Mouse (Mus musculus) spleen, adult 2 months (tissue): ENCODE data around the gene Ccdc63. TPM values are rescaled to one million over a fixed set of nuclear protein-coding genes. Genes with fewer than 3 reads are reported as not detected.

Experiments
- DNase-seq, 2 experiments: peaks; one replicate each; pipeline versions ENCODE4 v3.0.0 to v3.0.0-alpha.2; 2012 to 2021; ENCODE audit warnings: low spot score in 2 of 2, low read depth in 1 of 2
- H3K27ac ChIP-seq: fragments of 200-500 bp; 2 replicates; pipeline ENCODE4 v1.5.1; 2012; ENCODE audit warnings: low read length, inconsistent platforms; ENCODE audit not compliant: insufficient read depth
- H3K27me3 ChIP-seq: fragments of 200-500 bp; 2 replicates; pipeline ENCODE4 v1.6.1; 2012; ENCODE audit warnings: mild to moderate bottlenecking, moderate library complexity, low read length, inconsistent platforms; ENCODE audit not compliant: control insufficient read depth, insufficient read depth
- H3K36me3 ChIP-seq: fragments of 200-500 bp; 2 replicates; pipeline ENCODE4 v1.6.1; 2012; ENCODE audit warnings: mild to moderate bottlenecking, low read length, inconsistent platforms; ENCODE audit not compliant: control insufficient read depth, insufficient read depth
- H3K4me1 ChIP-seq: fragments of 200-500 bp; 2 replicates; pipeline ENCODE4 v1.6.1; 2011; ENCODE audit warnings: inconsistent platforms; ENCODE audit not compliant: control insufficient read depth, insufficient read depth, insufficient read length
- H3K4me3 ChIP-seq: fragments of 200-500 bp; 2 replicates; pipeline ENCODE4 v1.5.1; 2011; ENCODE audit warnings: mild to moderate bottlenecking, inconsistent platforms; ENCODE audit not compliant: insufficient read depth, insufficient read length; ENCODE audit errors: extremely low read depth
- CTCF ChIP-seq: fragments of 200-500 bp; IDR thresholded peaks from 2 replicates; pipeline ENCODE4 v1.5.1; 2011; ENCODE audit warnings: mild to moderate bottlenecking, inconsistent platforms; ENCODE audit not compliant: insufficient read depth, insufficient read length, insufficient replicate concordance; ENCODE audit errors: extremely low read depth
- POLR2A ChIP-seq: fragments of 200-500 bp; IDR thresholded peaks from 2 replicates; pipeline ENCODE4 v1.6.1; 2011; ENCODE audit warnings: low read depth, low read length, inconsistent platforms
- WGBS: fragments of 180-500 bp; shearing (Covaris S2); methylation state at CpG from one replicate; pipeline ENCODE4 v1.1.7; 2018; 5-methylcytosine and 5-hydroxymethylcytosine counted together
- polyA plus RNA-seq: library from polyadenylated mRNA; depleted of rRNA; stranded (reverse); fragments of >200 nt; gene quantifications from 2 replicates; pipeline ENCODE4 v1.2.3, GENCODE M21; 2012

The Ccdc63 gene
- polyA plus RNA-seq, 1 experiment: 0.16 TPM

DNA sequence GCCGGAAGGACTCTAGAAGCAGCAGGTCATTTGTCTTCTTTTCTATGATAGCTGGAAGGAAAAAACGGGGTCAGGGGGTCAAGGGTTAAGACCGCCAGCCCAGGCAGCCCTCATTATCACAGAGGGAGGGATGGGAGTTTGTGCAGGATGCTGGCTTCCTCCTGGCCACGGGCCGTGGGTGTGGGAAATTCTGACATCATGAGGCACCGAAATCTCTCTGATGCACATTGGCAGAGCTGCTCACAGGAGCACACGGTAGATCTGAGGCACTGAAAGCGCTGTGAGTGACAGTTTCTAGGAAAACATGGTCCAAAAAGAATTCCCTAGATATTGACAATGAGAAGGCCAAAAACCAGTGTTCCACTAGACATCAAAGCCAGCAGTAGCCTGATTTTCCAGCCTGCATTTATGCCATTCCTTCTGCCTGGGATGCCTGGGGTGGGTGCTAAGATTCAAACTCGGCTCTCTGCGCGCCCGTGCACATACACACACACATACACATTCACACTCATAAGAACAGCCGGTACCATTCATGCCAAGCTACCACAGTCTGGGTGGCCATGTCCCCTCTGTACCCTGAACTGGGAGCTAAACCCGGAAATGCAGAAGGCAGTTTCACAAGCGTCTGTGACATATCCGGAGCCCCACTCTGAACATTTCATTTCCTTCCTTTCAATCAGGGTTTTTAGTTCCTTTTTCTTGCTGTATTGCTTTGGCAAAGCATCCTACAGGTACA is 31.1 kb downstream of the Ccdc63 start:
- H3K27me3 ChIP-seq: no peaks in the 10 kb centered on the region
- H3K4me1 ChIP-seq: 0 out of 2 replicates have a peak, but pooled peaks cover 2% of the 10 kb centered on the region
- no peak for DNase-seq
- TF ChIP-seq CTCF (no peak), POLR2A (no peak)
- WGBS: 49% methylated on average over 16 of the region's 16 CpGs
- peak overlapping the region; percentile 22; the same call in 1 of the 2 replicates for H3K27ac ChIP-seq
- H3K36me3 ChIP-seq: no peaks in the 10 kb centered on the region
- H3K4me3 ChIP-seq: no peak overlapping the region

GRCm38 (mm10) chr5:122108104-122108503 is 32.5 kb downstream of the Ccdc63 start:
- H3K27ac ChIP-seq: no peak overlapping the region

DNA sequence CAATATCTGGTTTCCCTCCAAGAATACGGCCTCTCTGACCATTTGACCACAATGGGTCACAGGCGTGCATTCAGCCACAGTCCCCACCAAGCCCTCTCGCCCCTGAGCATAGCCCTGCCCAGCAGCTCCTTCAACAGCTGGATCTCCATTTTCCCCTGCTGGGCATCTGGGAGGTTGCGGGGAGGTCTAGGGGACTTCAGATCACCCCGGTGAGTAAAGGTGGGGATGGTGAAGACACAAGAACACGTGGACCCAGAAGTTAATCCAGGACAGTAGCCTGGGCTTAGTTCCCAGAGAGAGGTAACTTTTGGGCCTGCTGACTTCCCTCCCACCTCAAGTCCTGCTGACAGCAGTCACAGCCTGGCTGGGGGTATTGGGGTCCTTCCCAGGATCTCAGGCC is 34.4 kb downstream of the Ccdc63 start:
- Histone ChIP-seq H3K36me3 (no peaks in the 10 kb centered on the region), H3K4me3 (no peak overlapping the region), H3K4me1 (0 out of 2 replicates have a peak, but pooled peaks cover 2% of the 10 kb centered on the region), H3K27me3 (peaks cover 4% of the 10 kb centered on the region), H3K27ac (no peak overlapping the region)
- no peak for DNase-seq
- TF ChIP-seq POLR2A: no peak
- TF ChIP-seq CTCF: no peak
- WGBS: 83% methylated on average over 6 of the region's 6 CpGs

More at GRCm38 (mm10) chr5:122108104-122108503, 32.5 kb downstream of the Ccdc63 start:
- Histone ChIP-seq H3K36me3 (no peaks in the 10 kb centered on the region), H3K4me1 (0 out of 2 replicates have a peak, but pooled peaks cover 2% of the 10 kb centered on the region), H3K4me3 (no peak overlapping the region), H3K27me3 (0 out of 2 replicates have a peak, but pooled peaks cover under 1% of the 10 kb centered on the region)
- TF ChIP-seq POLR2A (no peak), CTCF (no peak)
- DNase-seq: no peak
- WGBS: 66% methylated on average over 6 of the region's 6 CpGs

DNA sequence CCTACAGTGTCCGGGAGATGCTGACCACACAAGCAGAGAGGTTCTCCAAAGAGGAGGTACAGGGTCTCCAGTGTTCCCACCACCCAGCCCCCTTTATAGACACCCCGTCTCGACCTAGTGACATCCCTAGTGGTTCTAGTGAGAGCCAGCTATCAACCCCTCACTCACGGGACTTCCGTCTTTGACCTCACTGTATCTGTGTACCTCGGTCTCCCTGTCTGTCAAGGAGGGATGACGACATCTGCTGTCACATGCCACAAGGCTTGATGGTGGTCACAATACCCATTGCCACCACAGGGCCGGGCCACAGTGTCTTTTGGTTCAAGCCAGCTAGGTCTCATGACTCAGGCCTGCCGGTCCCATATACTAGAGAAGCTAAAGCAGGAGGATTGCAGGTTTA is 35.6 kb downstream of the Ccdc63 start:
- no peak overlapping the region for H3K4me3 ChIP-seq
- peaks cover 4% of the 10 kb centered on the region for H3K27me3 ChIP-seq
- DNase-seq: no peak
- H3K27ac ChIP-seq: no peak overlapping the region
- H3K36me3 ChIP-seq: no peaks in the 10 kb centered on the region
- H3K4me1 ChIP-seq: 0 out of 2 replicates have a peak, but pooled peaks cover under 1% of the 10 kb centered on the region
- 90% methylated on average over 9 of the region's 9 CpGs for WGBS
- TF ChIP-seq CTCF (no peak), POLR2A (no peak)

GRCm38 (mm10) chr5:122104201-122104600 is 36.4 kb downstream of the Ccdc63 start:
- 8% methylated on average over 2 of the region's 2 CpGs for WGBS
- DNase-seq: peak in 1 of 2 experiments; percentile 48

DNA sequence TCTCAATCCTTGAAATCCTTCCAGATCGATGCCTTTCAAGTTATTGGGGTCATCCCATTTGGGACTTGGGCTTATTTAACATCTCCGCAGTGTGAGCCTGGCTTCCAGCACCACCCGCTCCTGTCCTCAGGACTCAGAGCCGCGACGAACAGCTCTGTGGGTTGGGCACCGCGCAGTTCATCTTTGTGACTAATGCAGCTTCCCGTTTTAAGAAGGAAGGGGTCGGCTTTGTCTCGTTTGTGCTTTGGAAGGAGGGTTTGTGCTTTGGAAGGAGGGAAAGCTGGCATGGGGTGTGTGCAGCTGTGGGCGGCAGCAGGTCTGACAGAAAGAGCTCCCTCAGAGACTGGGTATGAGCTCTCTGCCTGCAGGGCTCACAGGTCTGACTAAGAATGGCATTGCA is 37.5 kb downstream of the Ccdc63 start:
- H3K36me3 ChIP-seq: no peaks in the 10 kb centered on the region
- DNase-seq: no peak
- peaks cover 4% of the 10 kb centered on the region for H3K27me3 ChIP-seq
- H3K27ac ChIP-seq: no peak overlapping the region
- TF ChIP-seq POLR2A (no peak), CTCF (no peak)
- 7% methylated on average over 12 of the region's 12 CpGs for WGBS
- H3K4me1 ChIP-seq: no peaks in the 10 kb centered on the region
- H3K4me3 ChIP-seq: no peak overlapping the region

More at GRCm38 (mm10) chr5:122104201-122104600, 36.4 kb downstream of the Ccdc63 start:
- Histone ChIP-seq H3K4me3 (no peak overlapping the region), H3K27ac (no peak overlapping the region), H3K27me3 (peaks cover 4% of the 10 kb centered on the region), H3K36me3 (no peaks in the 10 kb centered on the region), H3K4me1 (no peaks in the 10 kb centered on the region)
- TF ChIP-seq POLR2A: no peak
- TF ChIP-seq CTCF: peak; percentile 84

GRCm38 (mm10) chr5:122102476-122103050 is 38.1 kb downstream of the Ccdc63 start:
- TF ChIP-seq CTCF: no peak
- TF ChIP-seq POLR2A: no peak
- Histone ChIP-seq H3K36me3 (no peaks in the 10 kb centered on the region), H3K4me3 (no peak overlapping the region), H3K4me1 (no peaks in the 10 kb centered on the region), H3K27ac (no peak overlapping the region), H3K27me3 (peaks cover 4% of the 10 kb centered on the region)
- DNase-seq: no peak
- WGBS: 46% methylated on average over 7 of the region's 7 CpGs
